Mouse (Mus musculus) neural tube, embryonic 10.5 days (tissue): Measurements from ENCODE around the gene A430033K04Rik.

Source experiments
- DNase-seq: peaks from one replicate; pipeline ENCODE4 v3.0.0-alpha.2; 2017; ENCODE audit warnings: low spot score; ENCODE audit errors: extremely low spot score

A430033K04Rik gene

DNA sequence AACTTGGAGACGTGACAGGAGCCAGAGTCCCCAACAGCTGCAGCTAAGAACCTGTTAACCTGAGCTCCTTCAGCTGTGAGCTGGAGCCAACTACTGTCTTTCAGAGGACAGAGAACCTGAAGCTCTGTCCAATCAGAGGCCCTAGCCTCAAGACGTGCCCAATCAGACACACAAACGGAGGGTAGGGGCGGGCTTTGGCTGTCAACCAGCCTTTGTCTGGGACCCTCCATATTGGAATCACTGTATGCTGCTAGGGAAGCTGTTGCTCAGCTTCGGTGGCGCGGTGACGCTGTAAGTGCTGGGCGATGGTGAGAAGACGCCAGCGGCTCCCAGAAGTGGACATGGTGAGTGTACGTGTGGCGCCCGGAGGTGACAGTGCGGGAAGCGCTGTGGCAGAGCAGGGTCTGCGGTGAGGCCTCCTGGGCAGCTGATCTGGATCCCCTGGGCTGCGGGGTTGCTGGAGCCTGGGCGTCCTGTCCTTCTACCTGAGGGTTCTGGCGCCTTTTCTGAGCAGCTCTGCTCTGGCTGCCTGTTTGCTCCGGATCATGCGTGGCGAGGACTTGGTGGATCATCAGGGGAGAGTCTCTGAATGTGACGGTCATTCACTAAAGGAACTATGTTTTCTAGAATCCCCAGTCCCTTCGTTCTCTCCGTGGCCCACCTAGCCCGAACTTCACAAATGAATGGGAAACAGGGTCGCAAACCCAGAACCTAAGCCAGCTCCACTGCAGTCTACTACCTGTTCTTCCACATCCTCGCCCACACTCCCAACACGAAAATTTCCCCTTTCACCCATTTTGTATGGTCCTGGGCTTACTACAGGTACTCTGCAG lies at the start of gene A430033K04Rik:
TSS of gene A430033K04Rik (plus strand) at position 215 of the 833 bp plus-strand sequence.
- peak; percentile 85 for DNase-seq

DNA sequence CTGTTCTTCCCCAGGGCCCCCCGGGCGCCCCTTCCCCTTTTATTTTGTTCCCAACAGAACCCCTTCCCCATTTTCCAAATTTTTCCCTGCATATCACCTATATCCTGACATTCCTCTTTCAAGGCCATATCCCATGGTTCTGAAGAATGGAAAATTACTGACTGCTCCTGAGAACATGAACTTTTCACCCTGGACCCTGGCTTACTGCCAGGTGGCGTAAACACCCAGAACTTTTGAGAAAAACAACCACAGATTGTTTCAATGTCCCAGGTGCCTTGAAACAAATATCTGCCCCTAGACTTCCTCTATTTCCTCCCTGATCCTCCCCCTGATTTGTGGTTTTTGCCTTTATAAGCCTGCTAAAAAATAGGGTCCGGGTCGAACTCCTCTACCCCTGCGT lies 35.3 kb upstream of the A430033K04Rik start:
- DNase-seq: no peak

GRCm38 (mm10) chr5:138618353-138618752 lies 4.3 kb upstream of the A430033K04Rik start:
- DNase-seq: no peak

GRCm38 (mm10) chr5:138619211-138620128 lies 3.2 kb upstream of the A430033K04Rik start, which contains the start of gene Zfp68:
TSS of gene Zfp68 (minus strand) at chr5:138619761.
- DNase-seq: peak; percentile 94

GRCm38 (mm10) chr5:138620836-138621235 lies 1.8 kb upstream of the A430033K04Rik start:
- DNase-seq: no peak

DNA sequence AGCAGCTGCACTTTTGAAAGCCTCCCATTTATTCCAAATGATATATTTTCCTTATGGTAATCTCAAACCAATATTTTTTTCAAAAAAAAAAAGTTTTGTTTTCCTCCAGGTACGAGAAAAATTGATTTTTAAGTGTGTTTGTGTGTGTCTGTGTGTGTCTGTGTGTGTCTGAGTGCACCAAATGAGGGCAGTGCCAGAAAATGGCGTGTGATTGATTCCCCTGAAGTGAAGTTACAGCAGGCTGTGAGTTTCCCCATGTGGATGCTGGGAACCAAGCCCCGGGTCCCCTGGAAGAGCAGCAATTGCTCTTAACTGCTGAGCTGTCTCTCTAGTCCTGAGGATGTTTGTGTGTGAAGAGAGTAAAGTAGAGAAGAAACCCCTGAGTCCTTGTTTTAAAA lies 818 bp downstream of the A430033K04Rik start:
- DNase-seq: peak; percentile 19

DNA sequence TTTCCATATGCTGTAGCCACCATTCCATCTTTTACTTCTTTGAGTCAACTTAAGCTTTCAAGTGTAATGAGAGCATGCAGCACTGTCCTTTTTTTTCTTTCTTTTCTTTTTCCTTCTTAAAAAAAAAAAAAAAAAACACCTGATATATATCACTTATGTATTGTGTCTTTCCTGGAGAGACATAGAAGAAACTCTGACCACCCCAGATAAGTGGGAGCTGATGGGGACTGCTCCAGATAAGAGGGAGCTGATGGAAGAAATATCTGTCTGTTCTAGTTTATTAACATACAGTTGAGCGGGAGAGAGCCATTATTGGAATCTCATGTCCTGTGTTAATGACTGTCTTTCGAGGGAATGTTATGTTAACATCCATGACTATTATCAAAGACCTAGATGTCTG lies 13.8 kb downstream of the A430033K04Rik start:
- DNase-seq: no peak

- peak; percentile 4 for DNase-seq
These were observed 18.4 kb downstream of the A430033K04Rik start for GRCm38 (mm10) chr5:138641081-138641480.

DNA sequence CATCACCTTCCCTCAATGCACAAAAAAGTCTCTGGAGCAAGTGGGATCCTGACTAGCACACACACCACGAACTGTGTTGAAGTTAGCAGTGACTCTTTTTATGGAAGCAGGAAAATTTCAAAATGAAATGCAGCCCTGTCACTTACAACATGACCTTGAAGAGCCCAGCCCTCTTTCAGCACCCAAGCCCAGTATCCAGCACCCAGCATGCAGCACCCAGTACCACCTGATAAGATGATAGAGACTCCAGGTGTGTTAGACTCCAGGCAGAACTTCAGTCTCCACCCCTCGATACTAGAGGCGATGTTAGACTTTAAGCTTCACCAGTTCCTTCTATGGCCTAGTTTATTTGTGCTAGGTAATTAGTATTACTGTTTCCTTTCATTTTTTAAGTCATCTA lies 19.1 kb downstream of the A430033K04Rik start:
- DNase-seq: no peak

GRCm38 (mm10) chr5:138652911-138653310 lies 30.3 kb downstream of the A430033K04Rik start:
- DNase-seq: no peak

GRCm38 (mm10) chr5:138656477-138657156 lies 34.0 kb downstream of the A430033K04Rik start:
- peak; percentile 24 for DNase-seq

GRCm38 (mm10) chr5:138657407-138657806 lies 34.7 kb downstream of the A430033K04Rik start:
- DNase-seq: no peak

GRCm38 (mm10) chr5:138657854-138658253 lies 35.2 kb downstream of the A430033K04Rik start:
- DNase-seq: peak; percentile 32

GRCm38 (mm10) chr5:138658922-138659321 lies 36.3 kb downstream of the A430033K04Rik start:
- DNase-seq: peak; percentile 55

- DNase-seq: no peak
These were observed 60.5 kb downstream of the A430033K04Rik start for GRCm38 (mm10) chr5:138683023-138683766.

- no peak for DNase-seq
These were observed 61.2 kb downstream of the A430033K04Rik start for GRCm38 (mm10) chr5:138683821-138684220.

DNA sequence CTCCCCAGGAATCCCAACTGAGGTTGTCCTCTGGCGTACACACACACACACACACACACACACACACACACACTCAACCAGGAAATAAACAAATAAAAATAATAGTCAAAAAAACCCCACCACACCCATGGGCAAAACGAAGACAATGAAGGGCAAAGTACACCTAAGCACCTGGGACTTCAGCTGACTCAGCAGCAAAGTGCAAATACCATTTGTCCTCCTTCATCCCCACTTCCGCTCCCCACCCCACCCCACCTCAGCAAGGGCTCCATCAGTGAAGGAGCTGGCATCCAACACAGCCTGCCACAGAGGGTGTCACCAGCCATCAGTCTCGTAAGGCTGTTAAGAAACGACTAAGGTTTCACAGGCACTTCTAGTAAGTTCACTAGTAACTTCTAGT lies 64.8 kb downstream of the A430033K04Rik start:
- no peak for DNase-seq

DNA sequence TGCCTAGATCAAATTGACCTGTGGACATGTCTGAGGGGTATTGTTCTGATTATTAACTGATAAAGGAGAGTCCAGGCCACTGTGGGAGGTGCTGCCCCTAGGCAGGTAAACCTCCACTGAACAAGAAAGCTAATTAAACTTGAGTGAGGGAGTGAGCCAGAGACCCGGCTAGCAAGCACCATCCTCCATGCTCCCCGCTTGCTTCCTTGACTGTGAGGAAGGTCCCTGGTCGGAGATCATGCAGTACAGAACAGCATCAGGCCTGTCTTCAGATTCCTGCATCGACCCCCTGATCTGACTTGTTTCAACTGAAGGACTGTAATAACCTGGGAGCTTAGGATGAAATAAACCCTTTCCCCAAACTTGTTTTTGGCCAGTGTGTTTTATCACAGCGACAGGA lies 66.6 kb downstream of the A430033K04Rik start:
- DNase-seq: no peak

DNA sequence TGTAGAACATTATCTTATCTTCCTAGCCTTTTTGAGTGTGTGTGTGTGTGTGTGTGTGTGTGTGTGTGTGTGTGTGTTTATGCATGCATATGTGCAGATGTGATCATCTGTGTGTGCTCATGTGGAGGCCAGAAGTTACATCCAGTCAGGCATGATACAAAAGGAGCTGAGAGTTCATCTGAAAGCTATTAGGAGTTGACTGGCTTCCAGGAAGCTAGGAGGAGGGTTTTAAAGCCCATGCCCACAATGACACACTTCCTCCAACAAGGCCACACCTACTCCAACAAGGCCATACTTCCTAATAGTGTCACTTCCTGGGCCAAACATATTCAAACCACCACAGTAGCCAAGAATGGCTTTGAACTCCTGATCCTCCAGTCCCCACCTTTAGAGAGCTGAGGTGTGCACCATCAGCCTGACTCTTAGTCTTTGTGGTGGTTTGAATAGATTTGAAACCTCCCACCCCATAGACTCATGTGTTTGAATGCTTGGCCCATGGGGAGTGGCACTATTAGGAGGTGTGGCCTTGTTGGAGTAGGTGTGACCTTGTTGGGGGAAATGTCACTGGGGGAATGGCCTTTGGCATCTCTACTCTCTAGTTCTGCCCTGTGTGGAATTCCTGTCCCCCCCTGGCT lies 70.4 kb downstream of the A430033K04Rik start:
- DNase-seq: no peak

GRCm38 (mm10) chr5:138694036-138694435 lies 71.4 kb downstream of the A430033K04Rik start:
- DNase-seq: no peak
